Mouse (Mus musculus): Measurements from ENCODE around the gene Gm49630. TPM values are rescaled to one million over a fixed set of nuclear protein-coding genes. Genes with fewer than 3 reads are reported as not detected.
"Not testable (repeated sequence)": the region's sequence is repeated elsewhere in the genome, so short reads cannot be mapped to it uniquely, and the experiment has no call there.

Gene Gm49630
- polyA plus RNA-seq, 1 experiment from 2014 or later: not detected

GRCm38 (mm10) chr17:7382711-7383110 lies 10.9 kb upstream of the Gm49630 start:
- not testable (repeated sequence) for H3K9ac ChIP-seq (ENCODE audit: low read depth, low read length); H3K27me3 ChIP-seq (replicated peaks; ENCODE audit: control insufficient read depth, insufficient read depth, low read length); H3K4me3 ChIP-seq (ENCODE audit: low read depth, low read length); H3K27ac ChIP-seq (replicated peaks; ENCODE audit: low read depth, low read length); ATAC-seq (ENCODE audit: low read depth); H3K9me3 ChIP-seq (ENCODE audit: control insufficient read depth, low read length); H3K36me3 ChIP-seq (ENCODE audit: control insufficient read depth, insufficient read depth, low read length); H3K4me1 ChIP-seq (ENCODE audit: control insufficient read depth, insufficient read depth, low read length); DNase-seq (ENCODE audit: low spot score); H3K4me2 ChIP-seq (ENCODE audit: low read depth, low read length)
- 95% methylated on average over 1 of the region's 3 CpGs for WGBS

- H3K27ac ChIP-seq (replicated peaks; ENCODE audit: low read depth, low read length); H3K4me2 ChIP-seq (ENCODE audit: low read depth, low read length); H3K27me3 ChIP-seq (replicated peaks; ENCODE audit: control insufficient read depth, insufficient read depth, low read length); H3K9ac ChIP-seq (ENCODE audit: low read depth, low read length); H3K4me3 ChIP-seq (ENCODE audit: low read depth, low read length); H3K4me1 ChIP-seq (ENCODE audit: control insufficient read depth, insufficient read depth, low read length); DNase-seq (ENCODE audit: low spot score); ATAC-seq (ENCODE audit: low read depth); H3K9me3 ChIP-seq (ENCODE audit: control insufficient read depth, low read length); H3K36me3 ChIP-seq (ENCODE audit: control insufficient read depth, insufficient read depth, low read length): not testable (repeated sequence)
- 19% methylated on average over 2 of the region's 3 CpGs for WGBS
Observed at GRCm38 (mm10) chr17:7377907-7378306, 6.1 kb upstream of the Gm49630 start.

GRCm38 (mm10) chr17:7376951-7377700 lies 5.3 kb upstream of the Gm49630 start:
- not testable (repeated sequence) for H3K4me1 ChIP-seq (ENCODE audit: control insufficient read depth, insufficient read depth, low read length); H3K9ac ChIP-seq (ENCODE audit: low read depth, low read length); H3K27me3 ChIP-seq (replicated peaks; ENCODE audit: control insufficient read depth, insufficient read depth, low read length); H3K36me3 ChIP-seq (ENCODE audit: control insufficient read depth, insufficient read depth, low read length); H3K27ac ChIP-seq (replicated peaks; ENCODE audit: low read depth, low read length); H3K9me3 ChIP-seq (ENCODE audit: control insufficient read depth, low read length); DNase-seq (ENCODE audit: low spot score); ATAC-seq (ENCODE audit: low read depth); H3K4me3 ChIP-seq (ENCODE audit: low read depth, low read length); H3K4me2 ChIP-seq (ENCODE audit: low read depth, low read length)
- no CpG with 5 or more reads among the region's 3 CpGs for WGBS

GRCm38 (mm10) chr17:7369401-7369800 lies 2.4 kb downstream of the Gm49630 start:
- not testable (repeated sequence) for H3K4me2 ChIP-seq (ENCODE audit: low read depth, low read length); ATAC-seq (ENCODE audit: low read depth); H3K36me3 ChIP-seq (ENCODE audit: control insufficient read depth, insufficient read depth, low read length); H3K27ac ChIP-seq (replicated peaks; ENCODE audit: low read depth, low read length); H3K4me3 ChIP-seq (ENCODE audit: low read depth, low read length); H3K4me1 ChIP-seq (ENCODE audit: control insufficient read depth, insufficient read depth, low read length); H3K27me3 ChIP-seq (replicated peaks; ENCODE audit: control insufficient read depth, insufficient read depth, low read length); H3K9ac ChIP-seq (ENCODE audit: low read depth, low read length); DNase-seq (ENCODE audit: low spot score); H3K9me3 ChIP-seq (ENCODE audit: control insufficient read depth, low read length)
- 100% methylated on average over 2 of the region's 6 CpGs for WGBS

- H3K9ac ChIP-seq (ENCODE audit: low read depth, low read length); H3K36me3 ChIP-seq (ENCODE audit: control insufficient read depth, insufficient read depth, low read length); H3K27ac ChIP-seq (replicated peaks; ENCODE audit: low read depth, low read length); H3K4me3 ChIP-seq (ENCODE audit: low read depth, low read length); H3K4me2 ChIP-seq (ENCODE audit: low read depth, low read length); DNase-seq (ENCODE audit: low spot score); H3K4me1 ChIP-seq (ENCODE audit: control insufficient read depth, insufficient read depth, low read length); ATAC-seq (ENCODE audit: low read depth); H3K27me3 ChIP-seq (replicated peaks; ENCODE audit: control insufficient read depth, insufficient read depth, low read length); H3K9me3 ChIP-seq (ENCODE audit: control insufficient read depth, low read length): not testable (repeated sequence)
- 33% methylated on average over 4 of the region's 7 CpGs for WGBS
Observed at GRCm38 (mm10) chr17:7366676-7367374, 5.0 kb downstream of the Gm49630 start.

- not testable (repeated sequence) for H3K27ac ChIP-seq (replicated peaks; ENCODE audit: low read depth, low read length); H3K9ac ChIP-seq (ENCODE audit: low read depth, low read length); H3K27me3 ChIP-seq (replicated peaks; ENCODE audit: control insufficient read depth, insufficient read depth, low read length); H3K9me3 ChIP-seq (ENCODE audit: control insufficient read depth, low read length); H3K4me1 ChIP-seq (ENCODE audit: control insufficient read depth, insufficient read depth, low read length); H3K4me2 ChIP-seq (ENCODE audit: low read depth, low read length); DNase-seq (ENCODE audit: low spot score); H3K36me3 ChIP-seq (ENCODE audit: control insufficient read depth, insufficient read depth, low read length); ATAC-seq (ENCODE audit: low read depth); H3K4me3 ChIP-seq (ENCODE audit: low read depth, low read length)
- no CpG with 5 or more reads among the region's 1 CpGs for whole genome bisulfite sequencing
Observed at GRCm38 (mm10) chr17:7366265-7366664, 5.5 kb downstream of the Gm49630 start.

GRCm38 (mm10) chr17:7365615-7366014 lies 6.2 kb downstream of the Gm49630 start:
- not testable (repeated sequence) for DNase-seq (ENCODE audit: low spot score); H3K4me3 ChIP-seq (ENCODE audit: low read depth, low read length); ATAC-seq (ENCODE audit: low read depth); H3K27ac ChIP-seq (replicated peaks; ENCODE audit: low read depth, low read length); H3K36me3 ChIP-seq (ENCODE audit: control insufficient read depth, insufficient read depth, low read length); H3K9ac ChIP-seq (ENCODE audit: low read depth, low read length); H3K4me2 ChIP-seq (ENCODE audit: low read depth, low read length); H3K4me1 ChIP-seq (ENCODE audit: control insufficient read depth, insufficient read depth, low read length); H3K9me3 ChIP-seq (ENCODE audit: control insufficient read depth, low read length); H3K27me3 ChIP-seq (replicated peaks; ENCODE audit: control insufficient read depth, insufficient read depth, low read length)
- no CpG with 5 or more reads among the region's 3 CpGs for WGBS

- not testable (repeated sequence) for H3K4me2 ChIP-seq (ENCODE audit: low read depth, low read length); H3K36me3 ChIP-seq (ENCODE audit: control insufficient read depth, insufficient read depth, low read length); H3K4me3 ChIP-seq (ENCODE audit: low read depth, low read length); DNase-seq (ENCODE audit: low spot score); H3K4me1 ChIP-seq (ENCODE audit: control insufficient read depth, insufficient read depth, low read length); H3K27ac ChIP-seq (replicated peaks; ENCODE audit: low read depth, low read length); H3K27me3 ChIP-seq (replicated peaks; ENCODE audit: control insufficient read depth, insufficient read depth, low read length); H3K9ac ChIP-seq (ENCODE audit: low read depth, low read length); ATAC-seq (ENCODE audit: low read depth); H3K9me3 ChIP-seq (ENCODE audit: control insufficient read depth, low read length)
- 89% methylated on average over 9 of the region's 9 CpGs for WGBS
Observed at GRCm38 (mm10) chr17:7360749-7361465, 10.9 kb downstream of the Gm49630 start.
